Mouse (Mus musculus) 416B (cell line): ENCODE data around the gene Trpm8.

ENCODE experiments used
- DNase-seq: peaks from one replicate; pipeline ENCODE4 v3.0.0; 2011; ENCODE audit warnings: low read depth

Gene Trpm8

DNA sequence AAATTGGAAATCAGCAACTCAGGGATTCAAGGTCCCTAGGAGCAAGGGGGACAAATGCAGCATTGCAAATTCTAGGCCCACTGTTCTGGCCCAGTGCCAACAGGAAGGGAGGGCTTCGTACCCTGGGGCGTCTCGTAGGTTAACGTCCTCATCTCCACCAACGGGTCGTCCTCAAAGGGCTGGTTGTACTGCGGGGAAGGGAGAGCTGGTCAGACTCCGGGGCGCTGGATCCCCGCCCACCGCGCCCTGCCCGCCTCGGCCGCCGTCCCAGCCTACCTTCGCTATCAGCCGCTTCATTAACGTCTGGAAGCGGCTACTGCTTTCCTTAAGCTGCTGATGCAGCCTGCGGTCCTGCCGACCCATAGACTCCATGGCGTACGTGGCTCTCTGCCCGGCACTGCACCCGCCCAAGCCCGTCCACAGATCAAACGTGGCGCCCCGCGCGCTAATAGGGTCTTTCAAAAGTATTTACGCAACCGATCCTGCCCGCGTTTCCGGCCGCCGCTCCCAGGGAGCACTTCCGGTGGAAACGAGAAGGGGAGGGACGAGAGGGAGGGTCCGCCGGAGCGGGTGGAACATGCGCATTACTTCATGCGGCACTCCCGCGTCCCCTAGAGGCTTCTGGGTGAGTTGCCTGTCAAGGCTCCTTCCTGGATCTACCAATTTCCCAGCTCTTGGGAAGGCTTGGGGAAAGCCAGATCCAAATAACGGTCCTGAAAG, at the start of gene Trpm8, which contains the start of gene Hjurp:
Gene Trpm8, plus strand, starts transcription at position 564 of the 720 bp plus-strand sequence.
Gene Hjurp, minus strand, starts transcription at position 536 of the 720 bp plus-strand sequence.
- peak; percentile 100 for DNase-seq

GRCm38 (mm10) chr1:88228121-88228520, 49.3 kb upstream of the Trpm8 start:
- no peak for DNase-seq

DNA sequence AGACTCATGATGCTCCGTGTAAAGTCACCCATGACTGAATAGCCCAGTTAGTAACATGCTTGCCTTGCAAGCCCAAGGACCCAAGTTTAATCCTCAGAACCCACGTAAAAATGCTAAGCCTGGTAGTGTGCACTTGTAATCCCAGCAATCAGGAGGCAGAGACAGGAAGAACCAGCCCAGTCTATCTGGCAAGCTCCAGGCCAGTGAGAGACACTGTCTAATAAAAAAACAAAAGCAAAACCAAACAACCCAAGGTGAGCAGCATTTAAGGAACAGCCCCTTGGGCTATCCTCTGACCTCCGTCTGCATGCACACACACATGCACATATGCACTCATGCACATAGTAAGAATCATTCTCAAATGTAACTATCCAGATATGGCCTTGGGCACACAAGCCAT, 47.9 kb upstream of the Trpm8 start:
- no peak for DNase-seq

- DNase-seq: no peak
Observed at GRCm38 (mm10) chr1:88229986-88230385, 47.5 kb upstream of the Trpm8 start.

DNA sequence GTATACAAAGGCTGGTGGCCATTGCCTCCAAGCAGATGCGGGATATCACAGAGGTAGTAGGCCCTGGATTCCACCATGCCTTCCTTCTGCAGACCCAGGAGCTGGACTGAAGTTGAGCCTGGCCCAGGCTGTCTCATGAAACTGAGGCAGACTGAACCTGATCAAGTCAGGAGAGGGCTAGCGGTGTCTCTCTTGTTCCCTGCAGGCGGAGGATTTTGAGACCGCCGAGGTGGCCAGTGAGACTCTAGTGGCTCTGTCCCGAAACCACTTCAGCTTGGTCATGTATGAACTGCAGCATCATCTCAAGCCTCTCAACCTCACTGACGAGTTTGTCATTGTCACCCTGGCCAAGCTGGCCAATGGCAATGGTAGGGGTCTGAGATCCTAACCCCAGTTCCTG, 47.0 kb upstream of the Trpm8 start:
- no peak for DNase-seq

DNA sequence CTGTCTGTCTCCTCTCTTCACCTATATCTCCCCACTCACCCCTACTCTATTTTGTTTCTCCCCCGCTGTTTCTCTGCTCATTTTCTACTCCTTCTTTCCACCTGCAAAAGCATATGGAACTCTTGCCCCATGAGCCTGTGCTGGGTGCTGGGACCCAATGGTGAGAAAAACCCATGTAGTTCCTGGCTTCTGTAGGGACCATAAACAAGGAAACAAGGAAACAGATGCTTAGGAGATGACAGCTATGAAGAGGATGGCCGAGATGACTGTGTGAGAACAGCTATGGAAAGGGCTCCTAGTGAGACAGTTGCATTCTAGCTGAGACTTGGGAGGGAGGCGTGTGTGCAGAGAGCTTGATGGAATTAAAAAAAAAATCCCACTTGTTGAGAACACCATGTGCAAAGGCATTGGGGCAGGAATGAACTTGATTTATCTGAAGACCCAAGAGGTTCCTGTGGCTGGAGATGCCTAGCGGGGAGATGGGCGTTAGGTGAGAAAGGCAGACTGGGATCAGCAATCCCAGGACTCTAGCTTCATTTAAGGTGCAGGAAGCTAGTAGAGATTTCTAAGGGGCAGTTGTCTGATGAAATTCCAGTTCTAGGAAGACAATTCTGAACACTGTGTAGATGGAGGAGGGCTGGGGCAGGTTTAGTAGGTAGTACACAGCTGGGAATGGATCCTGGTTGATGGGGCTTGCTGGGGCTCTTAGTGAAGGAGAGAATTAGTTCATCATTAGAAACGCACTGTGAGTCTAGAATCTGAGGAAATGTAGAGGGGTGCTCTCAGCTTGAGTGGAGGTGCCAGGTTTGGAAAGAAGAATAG, 46.3 kb upstream of the Trpm8 start:
- DNase-seq: no peak

DNA sequence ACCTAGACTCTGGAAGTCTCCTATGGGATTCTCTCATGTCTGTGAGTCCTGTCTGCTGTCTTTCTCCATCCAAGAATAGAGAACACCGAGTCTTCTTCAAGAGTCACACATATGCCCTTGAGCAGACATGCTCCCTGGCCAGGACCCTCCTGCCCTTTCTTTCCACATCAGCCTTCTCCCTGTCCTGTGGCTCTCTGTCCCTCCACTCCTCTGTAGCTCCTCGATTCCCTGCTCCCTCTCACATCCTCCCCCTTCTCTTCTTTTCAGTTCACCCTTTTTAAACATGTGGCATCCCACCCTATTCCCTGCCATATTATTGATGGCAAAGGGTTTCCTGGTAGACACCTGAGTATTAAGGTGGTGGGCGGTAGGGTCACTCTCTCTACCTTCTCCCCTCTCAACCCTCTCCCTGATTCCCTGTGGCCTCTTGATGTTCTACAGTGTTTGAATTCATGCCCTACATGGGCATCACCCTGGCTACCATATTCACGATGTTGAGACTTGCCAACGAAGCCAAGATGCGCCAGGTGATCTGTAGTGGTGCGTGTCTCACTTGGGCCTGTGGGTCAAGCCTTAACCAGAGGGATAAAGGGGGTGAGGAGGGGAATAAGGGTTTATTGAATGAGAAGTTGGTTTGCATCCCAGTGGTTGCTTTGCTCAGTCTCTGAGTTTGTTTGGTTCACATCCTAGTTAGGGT, 45.5 kb upstream of the Trpm8 start:
- DNase-seq: no peak

DNA sequence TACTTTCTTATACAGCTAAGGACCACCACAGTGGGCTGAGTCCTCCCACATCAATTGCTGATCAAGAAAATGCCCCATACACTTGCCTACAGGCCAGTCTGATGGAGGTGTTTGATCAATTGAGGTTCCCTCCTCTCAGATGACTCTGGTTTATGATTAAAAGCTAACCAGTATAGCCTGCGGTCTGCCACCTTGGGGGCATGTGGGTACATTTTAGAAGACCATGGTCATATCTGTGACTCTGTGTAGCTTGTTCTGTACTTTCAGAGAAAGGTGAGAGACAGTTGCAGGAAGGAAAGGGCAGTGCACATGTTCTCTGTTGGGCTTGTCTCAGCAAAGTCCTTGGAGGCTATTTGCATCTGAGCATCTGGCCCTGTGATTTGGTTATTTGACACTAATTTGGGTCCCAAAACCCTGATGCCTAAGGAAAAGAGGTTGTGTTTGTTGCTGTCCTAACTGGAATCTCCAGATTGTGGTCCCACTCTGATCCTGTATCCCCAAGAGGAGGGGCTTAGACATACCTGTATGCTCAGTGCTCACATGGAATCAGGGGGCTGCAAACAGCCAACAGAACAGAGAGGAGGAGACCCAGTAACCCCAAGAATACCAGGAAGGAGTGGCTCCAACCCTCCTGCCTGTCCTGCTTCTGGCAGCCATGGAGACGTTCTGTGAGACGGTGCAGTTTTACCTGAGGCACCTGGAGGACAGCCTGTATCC, 44.6 kb upstream of the Trpm8 start:
- no peak for DNase-seq

DNA sequence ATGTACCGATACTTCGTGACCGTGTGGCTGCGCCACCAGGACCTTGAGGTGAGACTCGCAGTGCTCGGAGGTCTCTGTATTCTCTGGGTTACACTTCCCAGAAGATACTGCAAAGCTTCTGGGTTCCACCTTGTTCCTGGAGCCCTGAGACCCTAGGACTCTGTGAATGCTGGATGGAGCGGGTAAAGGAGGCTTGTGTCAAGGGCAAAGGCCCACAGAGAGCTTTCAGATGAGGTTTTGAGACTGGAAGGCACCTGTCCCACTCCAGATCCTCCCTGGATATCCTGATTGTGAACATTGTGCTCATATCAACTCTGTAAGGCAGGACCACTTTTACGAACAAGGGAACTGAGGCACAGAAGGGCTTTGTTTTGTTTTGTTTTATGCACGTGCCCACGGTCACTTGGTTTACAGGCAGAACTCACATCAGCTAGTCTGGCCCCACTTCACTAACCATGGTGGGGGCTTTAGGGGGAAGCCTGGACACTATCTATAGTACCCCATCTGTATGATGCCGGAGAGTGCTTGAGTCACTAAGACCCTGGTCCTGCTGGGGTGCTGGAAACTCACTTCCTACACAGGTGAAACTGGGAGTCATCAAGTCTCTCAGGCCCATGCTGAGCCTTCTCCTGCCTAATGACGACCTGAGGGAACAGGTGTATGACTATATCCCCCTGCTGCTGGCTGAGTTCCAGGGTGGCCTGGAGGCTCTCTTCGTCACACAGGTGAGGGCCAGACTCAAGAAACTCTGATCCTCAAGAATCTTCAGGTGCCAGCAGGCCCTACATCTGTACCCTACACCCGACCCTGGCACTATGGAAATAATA, 43.8 kb upstream of the Trpm8 start:
- no peak for DNase-seq

DNA sequence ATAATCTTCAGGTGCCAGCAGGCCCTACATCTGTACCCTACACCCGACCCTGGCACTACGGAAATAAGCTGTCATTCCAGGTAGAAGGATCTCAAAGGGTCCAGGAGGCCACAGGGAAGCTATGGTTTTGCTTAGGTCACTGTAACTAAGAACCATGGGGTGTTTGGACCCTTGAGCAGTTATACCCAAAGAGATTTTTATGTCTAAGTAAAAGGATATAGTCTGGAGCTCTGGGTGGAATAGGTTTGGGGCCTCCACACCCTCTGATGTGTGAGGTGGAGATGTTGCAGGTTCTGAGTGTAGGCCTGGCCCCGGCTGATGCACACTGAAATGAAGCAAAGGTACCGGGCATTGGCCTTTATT, 43.2 kb upstream of the Trpm8 start:
- no peak for DNase-seq

DNA sequence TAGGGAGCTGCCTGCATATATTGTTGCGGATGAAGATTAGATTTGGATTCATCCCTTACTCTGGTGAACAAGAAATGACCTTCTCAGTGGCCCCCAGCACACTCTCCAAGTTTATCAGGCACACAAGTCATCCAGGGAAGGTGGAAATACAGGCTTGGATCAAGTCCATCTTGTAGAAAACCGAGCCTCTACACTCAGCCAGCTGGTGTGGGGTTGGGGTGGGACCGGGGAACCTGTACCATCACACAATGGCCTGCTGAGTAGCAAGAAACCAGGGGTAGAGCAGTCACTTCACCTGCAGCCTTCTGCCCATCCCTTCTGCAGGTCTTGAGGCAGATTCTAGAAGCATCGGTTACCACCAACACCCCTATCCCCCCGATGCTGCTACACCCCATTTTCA, 42.8 kb upstream of the Trpm8 start:
- DNase-seq: no peak

- no peak for DNase-seq
Observed at GRCm38 (mm10) chr1:88235046-88235893, 42.2 kb upstream of the Trpm8 start.

- no peak for DNase-seq
Observed at GRCm38 (mm10) chr1:88235894-88236415, 41.5 kb upstream of the Trpm8 start.

- no peak for DNase-seq
Observed at GRCm38 (mm10) chr1:88237311-88237710, 40.1 kb upstream of the Trpm8 start.

DNA sequence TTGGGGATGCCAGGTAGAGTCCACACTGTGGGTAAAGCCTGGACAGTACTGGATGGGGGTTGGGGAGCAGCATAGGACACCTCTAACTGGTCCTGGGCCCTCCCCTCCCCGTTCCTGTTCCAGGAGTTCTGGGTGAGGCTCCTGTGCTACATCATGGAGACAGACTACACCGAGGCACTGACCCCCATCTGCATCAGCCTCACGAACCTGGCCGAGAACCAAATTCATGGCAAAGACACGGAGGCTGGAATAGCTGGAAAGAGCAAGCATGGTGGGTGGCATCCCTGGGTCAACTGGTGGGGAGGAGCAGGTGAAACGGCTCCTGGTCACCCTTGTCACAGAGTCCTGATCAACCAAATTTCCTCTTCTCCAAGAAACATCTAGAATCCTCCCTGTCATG, 38.7 kb upstream of the Trpm8 start:
- no peak for DNase-seq

GRCm38 (mm10) chr1:88240072-88240471, 37.4 kb upstream of the Trpm8 start:
- DNase-seq: no peak

DNA sequence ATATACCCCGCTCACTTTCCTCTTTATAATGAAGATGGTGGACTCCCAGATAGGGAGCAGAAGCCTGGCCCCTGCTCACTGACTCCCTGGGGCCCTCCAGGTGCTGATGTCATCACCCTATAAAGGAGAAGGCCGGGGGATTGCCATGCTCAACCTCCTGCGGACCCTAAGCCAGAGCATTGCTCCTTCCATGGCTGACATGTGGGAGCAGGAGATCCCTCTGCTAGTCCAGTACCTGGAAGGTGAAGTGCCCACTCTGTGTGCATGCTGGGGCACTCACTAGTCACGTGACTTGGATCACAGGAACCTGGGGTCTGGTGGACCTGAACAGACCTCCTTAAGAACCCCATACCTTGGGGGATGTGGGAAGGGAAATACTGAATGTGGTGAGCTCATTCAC, 36.9 kb upstream of the Trpm8 start:
- DNase-seq: no peak

DNA sequence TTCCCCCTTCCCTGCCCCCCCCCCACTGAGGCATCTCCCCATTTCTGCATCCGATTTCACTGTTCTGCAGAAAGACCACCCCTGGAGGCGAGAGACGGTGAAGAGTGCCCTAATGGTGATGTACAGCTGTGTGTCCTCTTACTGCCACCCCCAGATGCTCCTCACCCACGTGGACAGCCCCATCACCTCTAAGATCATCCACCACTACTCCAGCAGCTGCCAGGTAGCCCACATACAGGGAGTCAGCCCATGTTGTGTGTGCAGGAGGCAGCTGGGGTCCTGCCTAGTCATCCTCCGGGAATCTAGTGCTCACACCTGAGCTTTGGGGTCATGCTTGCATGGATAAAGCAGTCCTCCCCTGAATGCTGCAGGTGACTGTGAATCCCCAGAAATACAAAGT, 33.6 kb upstream of the Trpm8 start:
- DNase-seq: no peak

DNA sequence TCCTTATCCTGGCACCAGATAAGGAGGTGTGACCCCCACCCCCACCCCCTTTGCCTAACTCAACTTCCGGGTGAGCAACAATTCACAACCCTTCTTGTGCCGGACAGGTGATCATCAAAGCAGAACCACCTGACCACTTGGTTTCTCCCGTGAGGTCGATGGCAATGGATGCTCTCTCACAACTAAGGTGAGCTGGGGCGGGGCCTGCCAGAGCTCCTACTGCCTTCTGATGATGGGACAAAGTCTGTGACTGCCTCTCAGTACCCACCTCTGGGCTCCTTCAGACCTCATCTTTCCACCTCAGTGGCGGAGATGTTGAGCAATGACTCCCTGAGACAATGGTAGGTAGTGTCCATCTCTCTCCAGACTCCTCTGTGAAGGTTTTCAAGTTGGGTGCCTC, 31.6 kb upstream of the Trpm8 start:
- no peak for DNase-seq

DNA sequence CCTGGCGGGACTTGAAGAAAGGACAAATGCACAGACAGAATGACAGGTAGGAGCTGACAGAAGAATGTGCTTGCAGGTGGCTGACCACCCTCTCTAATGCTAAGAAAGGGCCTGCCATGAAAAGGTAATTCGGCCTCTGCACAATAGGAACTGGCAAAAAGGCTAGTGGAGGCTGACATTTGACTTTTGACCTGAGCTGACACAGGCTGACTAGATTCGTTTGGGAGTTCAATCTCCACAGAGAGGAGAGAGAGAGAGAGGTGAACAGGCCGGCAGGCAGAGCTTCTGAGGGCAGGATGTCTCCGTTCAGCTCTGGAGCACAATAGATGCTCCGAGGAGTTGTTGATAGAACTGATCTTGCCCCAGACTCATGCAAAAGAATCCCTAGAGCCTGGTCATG, 31.1 kb upstream of the Trpm8 start:
- DNase-seq: no peak
